Mouse (Mus musculus): ENCODE data around the gene Stkld1. TPM values are rescaled to one million over a fixed set of nuclear protein-coding genes. Genes with fewer than 3 reads are reported as not detected.
A peak's percentile ranks its signal among the peaks of the same experiment; 100 is the strongest.

The Stkld1 gene
- total RNA-seq, 2 experiments from 2014 or later, result 0.13 to 0.46 TPM

DNA sequence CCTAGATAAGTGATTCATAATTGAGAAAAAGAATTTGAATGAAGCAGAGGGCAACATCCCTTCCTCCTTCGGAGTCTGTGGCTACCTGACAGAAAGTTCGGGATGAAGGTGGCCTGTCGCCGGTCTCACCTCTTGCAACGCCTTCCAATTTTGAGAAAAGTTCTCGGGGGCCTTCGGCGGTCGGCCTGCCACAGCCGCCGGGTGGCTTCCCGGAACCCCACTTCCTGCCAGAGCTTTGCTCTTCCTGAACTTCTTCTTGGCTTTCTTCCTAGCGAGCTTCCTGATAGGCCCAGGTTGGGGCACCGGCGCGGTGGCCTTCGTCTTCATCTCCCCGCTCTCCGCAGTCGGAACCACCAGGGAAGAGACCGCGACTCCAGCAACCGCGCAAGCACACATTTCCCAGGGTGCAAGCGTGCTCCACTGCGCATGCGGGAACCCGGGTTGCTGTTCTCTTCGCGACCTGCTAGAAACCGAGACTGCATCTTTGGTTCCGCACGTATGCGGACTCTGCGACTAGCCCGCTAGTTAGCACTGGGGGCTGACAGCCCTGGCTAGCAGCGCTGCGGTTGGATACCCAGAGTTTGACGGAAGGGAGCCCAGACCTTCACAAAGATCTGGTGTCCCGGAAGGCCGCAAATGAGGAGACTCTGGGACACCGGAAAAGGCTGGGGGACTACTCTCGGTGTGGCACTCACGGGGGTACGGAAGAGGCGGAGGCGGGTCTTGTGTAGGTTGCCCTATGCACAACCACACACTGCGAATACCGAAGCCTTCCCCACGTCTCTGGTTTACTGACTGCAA is 30.3 kb downstream of the Stkld1 start, which contains the start of gene Rexo4:
TSS of gene Rexo4 (minus strand) at position 464 of the 801 bp plus-strand sequence.
- DNase-seq, result peak; percentile 95

DNA sequence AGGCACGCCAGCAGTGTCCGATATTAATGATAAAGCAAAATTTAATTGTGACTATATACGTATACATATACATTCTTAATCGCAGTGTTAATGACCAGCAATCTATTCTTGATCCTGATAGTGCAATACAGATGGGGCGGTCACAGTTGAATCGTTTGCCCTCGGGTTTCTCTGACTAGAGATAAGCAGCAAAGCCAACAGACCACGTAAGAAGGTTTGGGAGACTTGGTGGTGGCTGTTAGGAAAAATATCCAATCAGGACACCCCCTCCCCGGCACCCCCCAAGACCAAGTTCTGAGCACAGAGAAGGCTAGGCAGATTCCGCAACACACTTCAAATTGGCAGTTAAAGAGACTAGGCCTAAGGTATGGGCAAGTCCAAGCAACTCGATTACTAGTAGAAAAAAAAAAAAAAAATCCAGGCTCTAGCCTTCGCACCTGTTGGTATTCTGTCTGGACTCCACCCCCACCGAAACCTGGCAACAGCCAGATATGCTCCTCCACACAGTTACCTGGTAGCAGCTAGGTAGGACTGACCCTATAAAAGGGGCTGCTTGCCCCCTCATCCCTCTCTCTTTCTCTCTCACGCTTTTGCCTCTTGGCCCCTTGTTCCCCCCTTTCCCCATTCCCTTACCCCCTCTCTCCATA is 31.0 kb downstream of the Stkld1 start:
- no peak for DNase-seq

DNA sequence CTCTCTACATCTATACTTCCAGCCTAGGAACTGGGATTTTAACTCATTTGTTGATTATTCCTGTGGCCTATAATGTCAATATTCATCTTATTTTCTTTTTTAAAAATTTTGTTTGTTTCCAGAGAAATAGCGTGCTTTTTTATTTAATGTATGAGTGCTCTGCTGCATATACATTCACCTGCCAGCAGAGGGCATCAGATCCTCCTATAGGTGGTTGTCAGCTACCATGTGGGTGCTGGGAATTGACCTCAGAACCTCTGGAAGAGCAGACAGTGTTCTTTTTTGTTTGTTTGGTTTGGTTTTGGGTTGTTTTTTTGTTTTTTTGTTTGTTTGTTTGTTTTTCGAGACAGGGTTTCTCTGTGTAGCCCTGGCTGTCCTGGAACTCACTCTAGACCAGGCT is 33.4 kb downstream of the Stkld1 start:
- no peak for DNase-seq

DNA sequence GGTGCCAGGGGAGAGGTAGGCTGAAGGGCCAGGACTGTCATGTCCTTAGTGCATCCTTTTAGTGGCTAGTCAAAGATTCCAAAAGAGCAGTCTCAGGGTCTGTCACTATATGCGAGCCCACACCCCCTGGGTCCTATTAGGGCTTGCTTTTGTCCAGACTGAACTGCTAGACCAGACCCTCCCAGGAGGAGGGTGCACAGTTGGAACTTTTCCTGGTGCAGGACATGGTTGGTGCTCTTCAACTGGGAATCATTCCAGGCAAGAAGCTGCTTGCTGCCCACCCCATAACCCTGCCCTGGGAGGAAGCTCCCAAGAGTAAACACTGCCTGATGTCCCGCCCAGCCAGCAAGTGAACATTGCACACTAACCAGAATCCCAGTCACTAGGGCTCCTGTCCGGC is 39.3 kb downstream of the Stkld1 start, which contains the start of gene Adamts13:
TSS of gene Adamts13 (plus strand) at position 301 of the 400 bp plus-strand sequence.
- no peak for DNase-seq

DNA sequence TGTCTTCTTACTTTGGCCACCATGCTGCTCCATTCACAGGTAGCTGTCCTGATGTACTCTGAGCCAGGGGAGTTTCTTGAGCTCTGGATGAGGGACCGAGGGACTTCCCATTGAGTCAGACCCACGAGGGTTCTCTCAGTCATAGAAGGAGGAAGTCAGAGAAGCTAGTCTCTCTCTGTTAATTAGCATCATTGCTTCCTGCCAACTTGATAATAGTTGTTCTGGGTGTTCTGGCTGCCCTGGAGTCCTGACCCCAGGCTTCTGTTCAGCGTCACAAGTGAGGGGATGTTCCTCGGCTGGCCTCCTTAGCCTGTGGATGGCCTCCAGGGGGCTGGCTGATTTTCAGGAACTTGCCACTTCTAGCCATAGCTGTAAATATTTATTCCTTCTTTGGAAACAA is 40.1 kb downstream of the Stkld1 start:
- no peak for DNase-seq

DNA sequence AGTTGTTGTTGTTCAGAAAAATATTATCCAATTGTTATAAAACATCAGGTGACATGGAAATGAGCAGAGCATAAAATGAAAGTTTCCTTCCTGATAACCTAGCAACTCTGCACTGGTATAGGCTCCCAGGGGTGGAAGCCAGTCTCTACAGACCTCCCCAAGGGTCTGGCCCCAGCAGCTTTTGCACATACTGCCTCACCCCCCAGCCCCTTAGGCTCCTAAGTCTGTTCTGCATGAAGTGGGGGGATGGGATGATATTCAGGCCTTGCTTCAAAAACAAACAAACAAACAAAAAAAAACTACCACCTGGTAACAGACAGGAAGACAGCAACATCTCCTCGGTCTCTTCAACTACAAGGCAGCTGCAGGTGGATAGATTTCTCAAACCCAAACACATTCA is 46.5 kb downstream of the Stkld1 start:
- DNase-seq, result no peak

DNA sequence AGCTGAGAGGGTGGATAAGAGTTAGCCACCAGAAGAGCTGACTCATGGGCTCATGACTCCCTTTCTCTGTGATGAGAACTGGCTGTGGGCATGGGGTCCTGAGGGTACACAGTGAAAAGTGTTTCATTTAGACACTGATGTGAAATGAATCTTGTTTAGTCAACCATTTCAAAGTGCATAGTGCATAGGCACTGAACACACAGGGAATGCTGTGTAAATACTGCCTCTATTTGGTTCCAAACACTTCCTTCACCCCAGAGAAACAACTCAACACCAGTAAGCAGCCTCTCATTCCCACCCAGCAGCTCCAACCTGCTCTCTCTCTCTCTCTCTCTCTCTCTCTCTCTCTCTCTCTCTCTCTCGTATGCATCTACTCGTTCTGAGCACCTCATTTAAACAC is 50.3 kb downstream of the Stkld1 start:
- no peak for DNase-seq

DNA sequence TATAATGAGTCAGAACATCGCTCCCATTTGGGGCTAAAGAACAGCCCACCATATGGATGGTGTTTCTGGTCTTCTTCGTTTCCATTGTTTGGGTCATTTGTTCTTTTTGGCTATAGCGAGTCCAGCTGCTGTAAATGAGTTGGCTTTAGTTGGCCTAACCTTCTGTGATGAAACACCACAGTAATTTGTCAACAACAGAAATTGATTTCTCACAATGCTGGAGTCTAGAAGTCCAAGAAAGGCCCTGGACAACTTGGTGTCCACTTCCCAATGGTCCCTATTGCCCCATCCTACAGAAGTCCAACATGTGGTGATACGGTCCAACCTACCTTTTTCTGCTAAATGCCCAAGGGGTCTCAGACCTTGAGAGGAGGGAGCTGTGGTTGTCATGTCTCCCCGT is 50.8 kb downstream of the Stkld1 start:
- DNase-seq, result no peak

DNA sequence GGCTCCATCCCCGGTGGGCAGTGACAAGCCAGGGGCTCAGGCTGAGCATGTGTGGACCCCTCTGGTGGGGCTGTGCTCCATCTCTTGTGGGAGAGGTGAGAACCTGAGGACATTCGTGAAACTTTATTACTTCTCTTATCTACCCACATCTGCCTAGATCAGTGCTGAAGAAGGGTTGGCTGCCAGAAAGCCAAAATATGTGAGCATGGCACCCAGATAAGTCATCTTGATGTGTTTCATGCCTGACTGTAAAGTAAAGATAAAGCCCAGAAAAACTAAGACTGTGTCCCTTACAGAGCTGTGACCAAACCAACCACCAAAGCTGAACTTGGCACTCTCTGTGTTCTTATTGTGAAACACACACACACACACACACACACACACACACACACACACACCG is 60.1 kb downstream of the Stkld1 start:
- DNase-seq, result no peak

DNA sequence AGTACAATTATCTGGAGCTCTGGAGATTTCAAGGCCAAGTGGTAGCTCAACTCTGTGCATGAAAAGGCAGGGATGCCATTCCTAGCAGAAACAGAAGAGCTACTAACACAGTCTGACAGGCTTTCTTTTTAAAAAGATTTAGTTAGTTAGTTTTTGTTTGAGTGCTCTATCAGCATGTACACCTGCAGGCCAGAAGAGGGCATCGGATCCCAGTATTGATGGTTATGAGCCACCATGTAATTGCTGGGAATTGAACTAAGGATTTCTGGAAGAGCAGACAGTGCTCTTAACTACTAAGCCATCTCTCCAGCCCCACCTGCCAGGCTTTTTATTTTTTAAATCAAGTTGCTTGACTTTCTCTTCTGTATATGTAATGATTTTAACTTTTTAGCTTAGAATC is 63.7 kb downstream of the Stkld1 start:
- no peak for DNase-seq

DNA sequence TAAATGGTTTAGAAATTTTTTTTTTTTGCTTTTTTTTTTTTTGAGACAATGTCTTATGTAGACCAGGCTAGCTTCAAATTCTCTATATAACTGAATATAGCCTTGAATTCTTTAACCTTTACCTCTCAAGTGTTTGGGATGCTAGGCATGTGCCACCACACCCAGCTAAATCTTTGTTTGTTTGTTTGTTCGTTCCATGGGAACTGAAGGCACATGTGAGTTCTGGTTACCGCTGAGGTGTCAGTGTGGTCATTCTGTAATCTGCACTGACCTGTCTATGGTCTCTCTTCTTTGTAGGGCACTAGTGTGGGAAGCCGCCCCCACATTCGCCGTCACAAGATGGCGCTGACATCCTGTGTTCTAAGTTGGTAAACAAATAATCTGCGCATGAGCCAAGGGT is 64.1 kb downstream of the Stkld1 start:
- DNase-seq, result no peak

Other genes with a start within 250 kb of the Stkld1 start
- not detected for gene Abo, start 69.1 kb upstream of the Stkld1 start, total RNA-seq (2021)
- gene Surf6, start 31.2 kb upstream of the Stkld1 start, total RNA-seq (2021), result 10 to 100 TPM; 28.5 to 32.7 TPM
- 10 to 100 TPM; 54.5 to 56.6 TPM for gene Med22, start 23.4 kb upstream of the Stkld1 start, total RNA-seq (2021)
- gene Rpl7a, start 23.3 kb upstream of the Stkld1 start, total RNA-seq (2021), result 100 to 1,000 TPM; 527 to 531 TPM
- gene Surf2, start 17.7 kb upstream of the Stkld1 start, total RNA-seq (2021), result 10 to 100 TPM; 37.5 to 40.1 TPM
- gene Surf1, start 17.5 kb upstream of the Stkld1 start, total RNA-seq (2021), result 100 to 1,000 TPM in 1 of 2 experiments, 10 to 100 TPM in 1; 99.3 to 120 TPM
- gene Surf4, start 119 bp upstream of the Stkld1 start, total RNA-seq (2021), result 100 to 1,000 TPM; 190 to 191 TPM
- 10 to 100 TPM; 27.8 to 39.1 TPM for gene Rexo4, start 30.3 kb downstream of the Stkld1 start, total RNA-seq (2021)
- not detected for gene Adamts13, start 39.4 kb downstream of the Stkld1 start, total RNA-seq (2021)
- 10 to 100 TPM; 50.9 to 58.8 TPM for gene Cacfd1, start 75.9 kb downstream of the Stkld1 start, total RNA-seq (2021)
- gene Slc2a6, start 94.0 kb downstream of the Stkld1 start, total RNA-seq (2021), result under 1 TPM; 0.36 to 0.69 TPM
- gene Mymk, start 138.1 kb downstream of the Stkld1 start, total RNA-seq (2021), result not detected
- gene Adamtsl2, start 145.3 kb downstream of the Stkld1 start, total RNA-seq (2021), result 10 to 100 TPM; 15.7 to 31.7 TPM
- gene Fam163b, start 208.4 kb downstream of the Stkld1 start, total RNA-seq (2021), result 1 to 10 TPM; 1.1 to 1.7 TPM
- 100 to 1,000 TPM; 276 to 331 TPM for gene Dbh, start 231.2 kb downstream of the Stkld1 start, total RNA-seq (2021)